Mouse (Mus musculus): ENCODE measurements around the gene Ms4a4a. TPM values are rescaled to one million over a fixed set of nuclear protein-coding genes. Genes with fewer than 3 reads are reported as not detected.

The Ms4a4a gene
- polyA plus RNA-seq, 1 experiment from 2014 or later: 1.6 TPM

GRCm38 (mm10) chr19:11368310-11368709, 7.0 kb upstream of the Ms4a4a start:
- H3K27ac ChIP-seq (replicated peaks; ENCODE audit: low read depth, low read length): no peak overlapping the region
- no peaks in the 10 kb centered on the region for H3K27me3 ChIP-seq (ENCODE audit: control insufficient read depth, insufficient read depth, low read length)
- H3K9ac ChIP-seq (replicated peaks; ENCODE audit: low read length): no peak overlapping the region
- no peak overlapping the region for H3K4me3 ChIP-seq (replicated peaks; ENCODE audit: low read depth, low read length)
- ATAC-seq (ENCODE audit: low FRiP score, low TSS enrichment) (no peak), DNase-seq (no peak)
- H3K36me3 ChIP-seq (ENCODE audit: control insufficient read depth, insufficient read depth, low read length): no peaks in the 10 kb centered on the region
- WGBS: 82% methylated on average over 3 of the region's 3 CpGs
- H3K4me2 ChIP-seq (ENCODE audit: low read length): no peak overlapping the region
- H3K4me1 ChIP-seq (ENCODE audit: control insufficient read depth, insufficient read depth, low read length): no peaks in the 10 kb centered on the region
- no peaks in the 10 kb centered on the region for H3K9me3 ChIP-seq (ENCODE audit: control insufficient read depth, low read length)

DNA sequence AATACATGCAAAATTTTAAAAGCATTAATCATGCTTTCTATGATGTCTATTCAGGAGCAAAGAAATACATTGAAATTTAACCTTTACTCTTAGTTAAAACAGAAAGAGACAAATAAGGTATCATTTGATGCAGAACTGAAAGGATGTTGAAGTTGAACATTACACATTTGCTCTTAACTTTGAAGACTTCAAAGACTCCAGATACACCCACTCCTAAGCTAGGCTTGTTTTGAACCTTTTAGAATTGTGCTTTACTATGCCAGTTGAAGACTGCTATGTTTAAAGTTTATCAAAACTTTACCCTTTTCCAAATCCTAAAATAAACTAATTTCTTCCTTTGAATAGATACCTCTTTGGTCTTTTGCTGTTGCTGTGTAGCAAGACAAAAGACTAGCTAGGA, 4.1 kb upstream of the Ms4a4a start:
- Histone ChIP-seq H3K9me3 (ENCODE audit: control insufficient read depth, low read length) (no peaks in the 10 kb centered on the region), H3K9ac (replicated peaks; ENCODE audit: low read length) (no peak overlapping the region), H3K4me1 (ENCODE audit: control insufficient read depth, insufficient read depth, low read length) (no peaks in the 10 kb centered on the region), H3K4me2 (ENCODE audit: low read length) (no peak overlapping the region), H3K4me3 (replicated peaks; ENCODE audit: low read depth, low read length) (no peak overlapping the region), H3K27ac (replicated peaks; ENCODE audit: low read depth, low read length) (no peak overlapping the region), H3K27me3 (ENCODE audit: control insufficient read depth, insufficient read depth, low read length) (no peaks in the 10 kb centered on the region), H3K36me3 (ENCODE audit: control insufficient read depth, insufficient read depth, low read length) (no peaks in the 10 kb centered on the region)
- ATAC-seq (ENCODE audit: low FRiP score, low TSS enrichment): no peak
- DNase-seq: no peak

- no peaks in the 10 kb centered on the region for H3K9me3 ChIP-seq (ENCODE audit: control insufficient read depth, low read length)
These were observed 1.1 kb downstream of the Ms4a4a start for GRCm38 (mm10) chr19:11376399-11376798.

GRCm38 (mm10) chr19:11387109-11387508, 11.8 kb downstream of the Ms4a4a start:
- H3K9ac ChIP-seq (replicated peaks; ENCODE audit: low read length): no peak overlapping the region
- H3K4me1 ChIP-seq (ENCODE audit: control insufficient read depth, insufficient read depth, low read length): no peaks in the 10 kb centered on the region
- no peak overlapping the region for H3K4me3 ChIP-seq (replicated peaks; ENCODE audit: low read depth, low read length)
- H3K27me3 ChIP-seq (ENCODE audit: control insufficient read depth, insufficient read depth, low read length): no peaks in the 10 kb centered on the region
- no peaks in the 10 kb centered on the region for H3K36me3 ChIP-seq (ENCODE audit: control insufficient read depth, insufficient read depth, low read length)
- WGBS: 78% methylated on average over 2 of the region's 2 CpGs
- no peak overlapping the region for H3K27ac ChIP-seq (replicated peaks; ENCODE audit: low read depth, low read length)
- ATAC-seq (ENCODE audit: low FRiP score, low TSS enrichment) (no peak), DNase-seq (no peak)
- no peak overlapping the region for H3K4me2 ChIP-seq (ENCODE audit: low read length)
- H3K9me3 ChIP-seq (ENCODE audit: control insufficient read depth, low read length): no peaks in the 10 kb centered on the region

More at GRCm38 (mm10) chr19:11376399-11376798, 1.1 kb downstream of the Ms4a4a start:
- no peak overlapping the region for H3K4me2 ChIP-seq (ENCODE audit: low read length)
- no peak for DNase-seq
- no peak for ATAC-seq (ENCODE audit: low FRiP score, low TSS enrichment)
- no peak overlapping the region for H3K4me3 ChIP-seq (replicated peaks; ENCODE audit: low read depth, low read length)
- no peaks in the 10 kb centered on the region for H3K4me1 ChIP-seq (ENCODE audit: control insufficient read depth, insufficient read depth, low read length)
- H3K27me3 ChIP-seq (ENCODE audit: control insufficient read depth, insufficient read depth, low read length): no peaks in the 10 kb centered on the region
- 79% methylated on average over 2 of the region's 2 CpGs for WGBS
- H3K27ac ChIP-seq (replicated peaks; ENCODE audit: low read depth, low read length): no peak overlapping the region
- H3K36me3 ChIP-seq (ENCODE audit: control insufficient read depth, insufficient read depth, low read length): no peaks in the 10 kb centered on the region
- H3K9ac ChIP-seq (replicated peaks; ENCODE audit: low read length): no peak overlapping the region

GRCm38 (mm10) chr19:11387685-11388084, 12.4 kb downstream of the Ms4a4a start:
- Histone ChIP-seq H3K27ac (replicated peaks; ENCODE audit: low read depth, low read length) (no peak overlapping the region), H3K27me3 (ENCODE audit: control insufficient read depth, insufficient read depth, low read length) (no peaks in the 10 kb centered on the region), H3K36me3 (ENCODE audit: control insufficient read depth, insufficient read depth, low read length) (no peaks in the 10 kb centered on the region), H3K9ac (replicated peaks; ENCODE audit: low read length) (no peak overlapping the region), H3K9me3 (ENCODE audit: control insufficient read depth, low read length) (no peaks in the 10 kb centered on the region), H3K4me1 (ENCODE audit: control insufficient read depth, insufficient read depth, low read length) (no peaks in the 10 kb centered on the region), H3K4me2 (ENCODE audit: low read length) (no peak overlapping the region), H3K4me3 (replicated peaks; ENCODE audit: low read depth, low read length) (no peak overlapping the region)
- DNase-seq (no peak), ATAC-seq (ENCODE audit: low FRiP score, low TSS enrichment) (no peak)
- 87% methylated on average over 4 of the region's 4 CpGs for WGBS

DNA sequence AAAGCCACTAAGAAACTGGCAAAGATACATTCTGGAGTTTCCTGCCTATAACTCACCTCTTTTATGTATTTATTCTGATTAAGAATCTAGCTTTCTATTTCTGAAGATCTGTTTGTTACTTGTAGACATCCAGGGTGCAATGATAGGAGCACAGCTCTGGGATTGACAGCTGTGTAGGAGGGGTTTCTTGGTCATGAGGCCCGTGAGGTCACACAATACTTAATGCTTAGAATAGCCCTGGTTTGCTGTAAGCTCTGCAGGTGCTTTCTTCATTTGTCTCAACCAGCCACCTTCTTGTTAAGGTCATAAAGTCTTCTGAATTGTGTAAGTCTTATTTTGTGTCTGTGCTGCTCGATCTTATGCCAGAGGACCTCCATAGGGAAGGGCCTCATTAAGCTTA, 13.6 kb downstream of the Ms4a4a start:
- DNase-seq: no peak
- Histone ChIP-seq H3K4me2 (ENCODE audit: low read length) (no peak overlapping the region), H3K9ac (replicated peaks; ENCODE audit: low read length) (no peak overlapping the region), H3K4me1 (ENCODE audit: control insufficient read depth, insufficient read depth, low read length) (no peaks in the 10 kb centered on the region), H3K27me3 (ENCODE audit: control insufficient read depth, insufficient read depth, low read length) (no peaks in the 10 kb centered on the region), H3K9me3 (ENCODE audit: control insufficient read depth, low read length) (no peaks in the 10 kb centered on the region), H3K27ac (replicated peaks; ENCODE audit: low read depth, low read length) (no peak overlapping the region), H3K36me3 (ENCODE audit: control insufficient read depth, insufficient read depth, low read length) (no peaks in the 10 kb centered on the region), H3K4me3 (replicated peaks; ENCODE audit: low read depth, low read length) (no peak overlapping the region)
- ATAC-seq (ENCODE audit: low FRiP score, low TSS enrichment): no peak
- WGBS: 85% methylated on average over 2 of the region's 2 CpGs

- no peak overlapping the region for H3K9ac ChIP-seq (replicated peaks; ENCODE audit: low read length)
- H3K4me2 ChIP-seq (ENCODE audit: low read length): no peak overlapping the region
- no peak for DNase-seq
- no peak overlapping the region for H3K27ac ChIP-seq (replicated peaks; ENCODE audit: low read depth, low read length)
- H3K4me3 ChIP-seq (replicated peaks; ENCODE audit: low read depth, low read length): no peak overlapping the region
- no peaks in the 10 kb centered on the region for H3K4me1 ChIP-seq (ENCODE audit: control insufficient read depth, insufficient read depth, low read length)
- H3K27me3 ChIP-seq (ENCODE audit: control insufficient read depth, insufficient read depth, low read length): no peaks in the 10 kb centered on the region
- no peak for ATAC-seq (ENCODE audit: low FRiP score, low TSS enrichment)
- H3K36me3 ChIP-seq (ENCODE audit: control insufficient read depth, insufficient read depth, low read length): no peaks in the 10 kb centered on the region
- no peaks in the 10 kb centered on the region for H3K9me3 ChIP-seq (ENCODE audit: control insufficient read depth, low read length)
These were observed 20.4 kb downstream of the Ms4a4a start for GRCm38 (mm10) chr19:11395769-11396168.

GRCm38 (mm10) chr19:11404527-11404926, 29.2 kb downstream of the Ms4a4a start, which contains the start of gene Ms4a4c:
Gene Ms4a4c (plus strand): TSS chr19:11404770.
- DNase-seq (no peak), ATAC-seq (ENCODE audit: low FRiP score, low TSS enrichment) (no peak)
- Histone ChIP-seq H3K36me3 (ENCODE audit: control insufficient read depth, insufficient read depth, low read length) (no peaks in the 10 kb centered on the region), H3K9ac (replicated peaks; ENCODE audit: low read length) (no peak within 1 kb of the TSS), H3K9me3 (ENCODE audit: control insufficient read depth, low read length) (no peaks in the 10 kb centered on the region), H3K27me3 (ENCODE audit: control insufficient read depth, insufficient read depth, low read length) (no peaks in the 10 kb centered on the region), H3K4me3 (replicated peaks; ENCODE audit: low read depth, low read length) (no peak within 1 kb of the TSS), H3K4me2 (ENCODE audit: low read length) (no peak within 1 kb of the TSS), H3K4me1 (ENCODE audit: control insufficient read depth, insufficient read depth, low read length) (no peaks in the 10 kb centered on the region), H3K27ac (replicated peaks; ENCODE audit: low read depth, low read length) (no peak within 1 kb of the TSS)
- 94% methylated on average over 3 of the region's 3 CpGs for WGBS

- no peak overlapping the region for H3K4me3 ChIP-seq (replicated peaks; ENCODE audit: low read depth, low read length)
- H3K4me1 ChIP-seq (ENCODE audit: control insufficient read depth, insufficient read depth, low read length): no peaks in the 10 kb centered on the region
- no peak overlapping the region for H3K4me2 ChIP-seq (ENCODE audit: low read length)
- DNase-seq: no peak
- H3K27ac ChIP-seq (replicated peaks; ENCODE audit: low read depth, low read length): no peak overlapping the region
- H3K27me3 ChIP-seq (ENCODE audit: control insufficient read depth, insufficient read depth, low read length): no peaks in the 10 kb centered on the region
- H3K9ac ChIP-seq (replicated peaks; ENCODE audit: low read length): no peak overlapping the region
- no peaks in the 10 kb centered on the region for H3K9me3 ChIP-seq (ENCODE audit: control insufficient read depth, low read length)
- no peaks in the 10 kb centered on the region for H3K36me3 ChIP-seq (ENCODE audit: control insufficient read depth, insufficient read depth, low read length)
- ATAC-seq (ENCODE audit: low FRiP score, low TSS enrichment): no peak
These were observed 32.1 kb downstream of the Ms4a4a start for GRCm38 (mm10) chr19:11407428-11407827.

Measured in midbrain, embryonic 14.5 days (tissue).